ENCODE assay signal across 8 mouse cellular contexts in genomic region chr3:135729575-135729974, GRCm38 (mm10). TPM values are rescaled to one million over a fixed set of nuclear protein-coding genes. Genes with fewer than 3 reads are reported as not detected.
DNase-seq lines count a peak whose midpoint lies in the region; ATAC-seq lines count a peak whose summit lies in the region.
"Had no signal": no experiment of that assay in that cellular context is flagged by ENCODE, and none has a peak within 500 bp of the region (broad histone marks: within the 10 kb centered on the region; RNA-seq: fewer than 3 reads in every experiment).

No protein-coding gene starts in this region.

- ATAC-seq in granulocyte monocyte progenitor cell, adult 5-6 weeks (replicated peaks; ENCODE audit: poor library complexity, severe bottlenecking): no peak

- peak; percentile 63 for DNase-seq in urinary bladder, postnatal 14 days (ENCODE audit: low spot score)
- no peak for DNase-seq in urinary bladder, postnatal 4 days (ENCODE audit: low spot score in 2 of 2)
- peak; percentile 76 for DNase-seq in fibroblast of lung, adult 2 months (ENCODE audit: low read depth)
- DNase-seq in kidney, postnatal 10 days: peak; percentile 66
- no peak for DNase-seq in right cerebral cortex, postnatal 36 days (ENCODE audit: low spot score in 2 of 2)
- DNase-seq in right cerebral cortex, postnatal 4 days: no peak
- DNase-seq: cerebellum, adult 11-12 months had no signal

RNA-seq across cellular contexts. Expression of gene Nfkb1, which starts 38.2 kb away (rescaled TPM):
- 100 and 112 TPM in 2 replicates for total RNA-seq in granulocyte monocyte progenitor cell, adult 5-6 weeks (2014; fragmentation: Nextera tagmentation)
- 104 and 117 TPM in 2 replicates for total RNA-seq in granulocyte monocyte progenitor cell, adult 5-6 weeks (2017)

Comparison
In these comparisons a context has a peak if more than half of its experiments do, and no peak if none do; other contexts are left out.
1. DNase-seq: peak in urinary bladder, postnatal 14 days (single experiment), fibroblast of lung, adult 2 months (single experiment) and kidney, postnatal 10 days (single experiment); none in urinary bladder, postnatal 4 days (0 of 2), right cerebral cortex, postnatal 36 days (0 of 2) and right cerebral cortex, postnatal 4 days (single experiment).